Mouse (Mus musculus): Measurements from ENCODE around the gene Pdcd5.

The Pdcd5 gene

GRCm38 (mm10) chr7:35646317-35647081, 822 bp downstream of the Pdcd5 start:
- DNase-seq (ENCODE audit: low spot score in 2 of 2) = no peak

- no peak for DNase-seq (ENCODE audit: low spot score in 2 of 2)
Observed at GRCm38 (mm10) chr7:35640072-35640471, 7.2 kb downstream of the Pdcd5 start.

GRCm38 (mm10) chr7:35636874-35637273, 10.4 kb downstream of the Pdcd5 start:
- peak; percentile 30 to 44 for DNase-seq (ENCODE audit: low spot score in 2 of 2)

GRCm38 (mm10) chr7:35636229-35636628, 11.1 kb downstream of the Pdcd5 start:
- no peak for DNase-seq (ENCODE audit: low spot score in 2 of 2)

- no peak for DNase-seq (ENCODE audit: low spot score in 2 of 2)
Observed at GRCm38 (mm10) chr7:35628496-35628895, 18.8 kb downstream of the Pdcd5 start.

- DNase-seq (ENCODE audit: low spot score in 2 of 2) = no peak
Observed at GRCm38 (mm10) chr7:35627371-35627770, 19.9 kb downstream of the Pdcd5 start.

- no peak for DNase-seq (ENCODE audit: low spot score in 2 of 2)
Observed at GRCm38 (mm10) chr7:35626038-35626437, 21.3 kb downstream of the Pdcd5 start.

- no peak for DNase-seq (ENCODE audit: low spot score in 2 of 2)
Observed at GRCm38 (mm10) chr7:35622626-35623025, 24.7 kb downstream of the Pdcd5 start.

- DNase-seq (ENCODE audit: low spot score in 2 of 2) = no peak
Observed at GRCm38 (mm10) chr7:35617513-35617912, 29.8 kb downstream of the Pdcd5 start.

- no peak for DNase-seq (ENCODE audit: low spot score in 2 of 2)
Observed at GRCm38 (mm10) chr7:35609245-35609644, 38.1 kb downstream of the Pdcd5 start.

- DNase-seq (ENCODE audit: low spot score in 2 of 2) = no peak
Observed at GRCm38 (mm10) chr7:35606816-35607215, 40.5 kb downstream of the Pdcd5 start.

GRCm38 (mm10) chr7:35602766-35603165, 44.6 kb downstream of the Pdcd5 start:
- DNase-seq (ENCODE audit: low spot score in 2 of 2) = no peak

GRCm38 (mm10) chr7:35601106-35601505, 46.2 kb downstream of the Pdcd5 start:
- no peak for DNase-seq (ENCODE audit: low spot score in 2 of 2)

GRCm38 (mm10) chr7:35600031-35600430, 47.3 kb downstream of the Pdcd5 start:
- no peak for DNase-seq (ENCODE audit: low spot score in 2 of 2)

GRCm38 (mm10) chr7:35599492-35599891, 47.8 kb downstream of the Pdcd5 start:
- DNase-seq (ENCODE audit: low spot score in 2 of 2) = peak in 1 of 2 experiments; percentile 40

GRCm38 (mm10) chr7:35594311-35594710, 53.0 kb downstream of the Pdcd5 start:
- no peak for DNase-seq (ENCODE audit: low spot score in 2 of 2)

Data from right cerebral cortex, postnatal 36 days (tissue).